Mouse (Mus musculus) olfactory bulb, adult 2 months (tissue): ENCODE measurements around the gene Edem2.

Experiments
- CTCF ChIP-seq: fragments of 200-500 bp; IDR thresholded peaks from 2 replicates; pipeline ENCODE4 v1.5.1; 2012; ENCODE audit warnings: low read depth, mild to moderate bottlenecking, low read length, moderate library complexity; ENCODE audit not compliant: insufficient read depth
- POLR2A ChIP-seq: fragments of 200-500 bp; IDR thresholded peaks from 2 replicates; pipeline ENCODE4 v1.6.1; 2012; ENCODE audit warnings: mild to moderate bottlenecking, low read depth, low read length, moderate library complexity; ENCODE audit not compliant: insufficient read depth

DNA sequence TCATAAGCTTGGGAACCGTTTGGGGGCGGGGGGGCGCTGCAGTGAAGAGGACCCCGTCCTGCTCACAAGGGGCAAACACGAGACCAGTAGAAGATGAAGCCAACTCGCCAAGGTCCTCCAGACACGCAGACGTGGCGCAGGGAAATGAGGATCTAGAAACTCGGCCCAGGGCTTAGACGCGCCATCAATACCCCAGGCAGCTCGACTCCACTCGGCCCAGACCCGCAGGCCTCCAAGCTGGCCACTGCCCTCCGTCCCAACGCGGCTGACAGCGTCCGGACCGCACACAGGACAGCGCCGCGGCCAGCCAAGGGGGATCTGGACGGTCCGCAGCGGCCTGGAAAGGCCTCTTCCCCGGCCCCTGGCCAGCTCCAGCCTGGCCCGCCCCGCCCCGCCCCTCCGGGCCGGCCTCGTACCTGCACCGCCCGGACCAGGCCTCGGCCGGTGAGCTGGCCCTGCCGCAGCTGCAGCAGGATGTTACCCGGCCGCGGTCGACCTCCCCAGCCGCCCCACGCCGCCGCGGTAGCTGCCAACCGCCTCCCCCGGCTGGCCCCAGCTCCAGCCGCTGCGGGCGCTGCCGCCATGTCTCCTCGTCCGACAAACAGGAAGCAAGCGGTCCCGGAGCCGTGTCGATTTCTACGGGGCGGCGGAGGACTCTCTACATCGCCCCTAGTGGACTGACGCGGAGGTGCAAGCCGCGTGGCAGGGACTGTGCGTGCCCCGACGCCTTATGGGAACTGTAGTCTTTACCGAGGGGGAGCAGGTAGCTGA, 37.4 kb downstream of the Edem2 start, which contains the start of gene Trpc4ap:
- peak; percentile 90 for TF ChIP-seq CTCF
- TF ChIP-seq POLR2A: peak; percentile 86
